Mouse (Mus musculus) C2C12 (cell line): ENCODE results near the gene Rgs19.

Experiments
- CEBPB ChIP-seq: IDR thresholded peaks from one replicate; pipeline ENCODE4 v1.6.1; 2011; ENCODE audit warnings: low read depth, mild to moderate bottlenecking, control low read depth, moderate library complexity
- CTCF ChIP-seq: IDR thresholded peaks from one replicate; pipeline ENCODE4 v1.5.1; 2011; ENCODE audit not compliant: control insufficient read depth, insufficient read depth, insufficient read length
- FOSL1 ChIP-seq: IDR thresholded peaks from one replicate; pipeline ENCODE4 v1.8.0; 2011; ENCODE audit warnings: mild to moderate bottlenecking, low read length; ENCODE audit not compliant: poor library complexity, insufficient read depth, severe bottlenecking
- MAX ChIP-seq: IDR thresholded peaks from one replicate; pipeline ENCODE4 v1.6.1; 2011; ENCODE audit warnings: mild to moderate bottlenecking, control low read depth
- MYOD1 ChIP-seq: IDR thresholded peaks from one replicate; pipeline ENCODE4 v1.6.1; 2011; ENCODE audit warnings: low read depth; ENCODE audit not compliant: control insufficient read depth, insufficient read length
- MYOG ChIP-seq: IDR thresholded peaks from one replicate; pipeline ENCODE4 v1.6.1; 2011; ENCODE audit not compliant: control insufficient read depth, insufficient read length; ENCODE audit errors: extremely low read depth
- USF1 ChIP-seq: IDR thresholded peaks from one replicate; pipeline ENCODE4 v1.6.1; 2011; ENCODE audit warnings: low read depth, mild to moderate bottlenecking, control low read depth, moderate library complexity

- TF ChIP-seq MAX: no peak
- no peak for TF ChIP-seq CTCF
- no peak for TF ChIP-seq MYOG
- TF ChIP-seq CEBPB: no peak
- TF ChIP-seq FOSL1: no peak
- TF ChIP-seq MYOD1: no peak
- no peak for TF ChIP-seq USF1
These were observed 3.1 kb upstream of the Rgs19 start for GRCm38 (mm10) chr2:181696801-181697420.
